ENCODE assay signal across 9 mouse cellular contexts in the genomic region with DNA sequence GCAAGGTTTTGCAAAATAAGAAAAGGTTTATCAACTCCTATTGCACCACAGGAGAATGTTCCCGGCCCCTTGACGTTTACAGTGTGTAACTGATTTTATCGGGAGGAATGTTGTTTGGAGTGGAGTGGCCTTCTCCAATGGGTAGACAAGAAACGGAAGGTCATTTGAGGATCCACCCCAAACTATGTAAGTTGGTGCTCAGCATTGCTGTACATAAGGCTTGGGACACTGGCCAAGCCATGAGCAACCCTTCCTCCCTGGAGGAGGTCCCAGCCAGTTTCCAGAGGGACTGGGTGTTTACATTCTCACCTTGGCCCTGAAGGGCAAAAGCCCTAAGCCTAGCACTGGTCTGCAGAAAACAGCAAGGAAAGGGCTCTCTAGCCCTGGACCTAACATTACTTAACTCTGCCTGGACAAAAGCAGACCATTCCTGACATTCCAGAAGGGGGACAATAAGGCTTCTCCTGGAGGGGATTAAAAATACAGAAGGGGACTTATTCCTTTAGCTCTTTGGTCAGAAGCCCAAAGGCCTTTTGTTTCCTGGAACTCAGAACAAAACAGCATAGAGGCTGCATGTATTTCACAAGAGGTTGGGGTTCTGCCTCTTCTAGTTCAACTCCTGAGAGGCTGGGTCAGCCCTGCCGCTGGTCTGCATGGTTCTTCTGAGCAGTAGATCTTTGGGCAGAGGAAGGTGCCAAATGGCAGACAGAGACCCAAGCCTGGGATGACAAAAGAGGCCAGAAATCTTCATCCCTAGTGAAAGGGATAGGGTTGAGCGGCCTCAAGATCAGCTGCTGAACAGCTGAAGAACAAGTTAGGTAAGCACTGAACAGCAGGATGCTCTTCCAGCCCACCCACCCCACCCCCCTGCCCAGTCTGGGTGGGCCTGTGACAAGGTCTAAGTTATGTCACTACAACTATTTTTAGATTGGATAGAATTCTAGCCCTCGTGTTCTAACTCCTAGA. TPM values are rescaled to one million over a fixed set of nuclear protein-coding genes. Genes with fewer than 3 reads are reported as not detected.
DNase-seq lines count a peak whose midpoint lies in the region; ATAC-seq lines count a peak whose summit lies in the region.
"Had no signal": no experiment of that assay in that cellular context is flagged by ENCODE, and none has a peak within 500 bp of the region (broad histone marks: within the 10 kb centered on the region; RNA-seq: fewer than 3 reads in every experiment).

No protein-coding gene starts in this region.

- no peaks in the 10 kb centered on the region for H3K27me3 ChIP-seq in forebrain, embryonic 12.5 days
- H3K27me3 ChIP-seq in forebrain, embryonic 16.5 days (replicated peaks; ENCODE audit: control insufficient read depth, insufficient read depth, low read length), result no peaks in the 10 kb centered on the region
- H3K27me3 ChIP-seq in heart, embryonic 13.5 days (replicated peaks), result no peaks in the 10 kb centered on the region

- WGBS in forebrain, embryonic 12.5 days, result 75% methylated on average over 7 of the region's 7 CpGs
- WGBS in forebrain, embryonic 16.5 days, result 72% methylated on average over 7 of the region's 7 CpGs
- WGBS in heart, embryonic 13.5 days, result 37% methylated on average over 7 of the region's 7 CpGs

- ATAC-seq in forebrain, embryonic 12.5 days (ENCODE audit: low FRiP score), result no peak
- ATAC-seq in forebrain, embryonic 16.5 days, result no peak
- ATAC-seq in heart, embryonic 13.5 days (ENCODE audit: extremely low read depth, insufficient number of reproducible peaks, low FRiP score, low TSS enrichment), result no peak
- no peak for ATAC-seq in granulocyte monocyte progenitor cell, adult 5-6 weeks (replicated peaks; ENCODE audit: poor library complexity, severe bottlenecking)
- ATAC-seq: forebrain, postnatal 0 days had no signal

- no peak overlapping the region for H3K4me2 ChIP-seq in forebrain, embryonic 12.5 days
- H3K4me2 ChIP-seq in forebrain, embryonic 16.5 days (ENCODE audit: low read length), result no peak overlapping the region
- H3K4me2 ChIP-seq in heart, embryonic 13.5 days, result no peak overlapping the region

- H3K36me3 ChIP-seq in forebrain, embryonic 12.5 days (replicated peaks), result no peaks in the 10 kb centered on the region
- H3K36me3 ChIP-seq in forebrain, embryonic 16.5 days (ENCODE audit: control insufficient read depth, insufficient read depth), result no peaks in the 10 kb centered on the region
- H3K36me3 ChIP-seq in heart, embryonic 13.5 days, result no peaks in the 10 kb centered on the region

- H3K9ac ChIP-seq in forebrain, embryonic 12.5 days, result no peak overlapping the region
- H3K9ac ChIP-seq in forebrain, embryonic 16.5 days (replicated peaks; ENCODE audit: low read depth, low read length), result no peak overlapping the region
- no peak overlapping the region for H3K9ac ChIP-seq in heart, embryonic 13.5 days
- H3K9ac ChIP-seq: forebrain, postnatal 0 days had no signal

- H3K4me1 ChIP-seq in forebrain, embryonic 12.5 days, result peaks cover 20% of the 10 kb centered on the region
- no peaks in the 10 kb centered on the region; the same call in 1 of the 2 replicates for H3K4me1 ChIP-seq in forebrain, embryonic 16.5 days (replicated peaks; ENCODE audit: control insufficient read depth, insufficient read depth, low read length)
- H3K4me1 ChIP-seq in heart, embryonic 13.5 days, result peaks cover 47% of the 10 kb centered on the region

- peak overlapping the region; percentile 6; the same call in 1 of the 2 replicates for H3K27ac ChIP-seq in forebrain, embryonic 12.5 days
- H3K27ac ChIP-seq in forebrain, embryonic 16.5 days (ENCODE audit: low read length), result no peak overlapping the region
- H3K27ac ChIP-seq in heart, embryonic 13.5 days (replicated peaks), result peak overlapping the region; percentile 67

- H3K9me3 ChIP-seq in forebrain, embryonic 12.5 days, result no peaks in the 10 kb centered on the region
- no peaks in the 10 kb centered on the region for H3K9me3 ChIP-seq in forebrain, embryonic 16.5 days (ENCODE audit: control insufficient read depth, low read length)
- peaks cover 3% of the 10 kb centered on the region; the same call in 1 of the 2 replicates for H3K9me3 ChIP-seq in heart, embryonic 13.5 days

- peak; percentile 89 for DNase-seq in 3T3-L1 (ENCODE audit: low read depth, low spot score)
- DNase-seq in lung, adult 18-20 months, result peak; percentile 88 to 93
- DNase-seq in layer of hippocampus, postnatal 14 days (ENCODE audit: low spot score in 2 of 2), result no peak
- DNase-seq in left cerebral cortex, postnatal 36 days (ENCODE audit: low spot score in 2 of 2), result no peak
- DNase-seq: forebrain, postnatal 0 days had no signal

- H3K4me3 ChIP-seq in forebrain, embryonic 12.5 days (replicated peaks), result no peak overlapping the region
- H3K4me3 ChIP-seq in forebrain, embryonic 16.5 days (replicated peaks; ENCODE audit: low read length), result no peak overlapping the region
- H3K4me3 ChIP-seq in heart, embryonic 13.5 days, result no peak overlapping the region

- intact Hi-C loops in left cerebral cortex, postnatal 36 days (cut with DNase I), result no loop called here

RNA-seq across cellular contexts. Expression of a gene that starts 7.5 kb away (rescaled TPM):
- polyA plus RNA-seq in forebrain, embryonic 12.5 days (2016; fragmentation: Nextera tagmentation; extraction: Ambion mirVana), result 36.5 and 37.7 TPM in 2 replicates
- 18.6 and 19.7 TPM in 2 replicates for polyA plus RNA-seq in forebrain, embryonic 16.5 days (2015; fragmentation: Nextera tagmentation; extraction: Ambion mirVana)
- 32.3 and 33.7 TPM in 2 replicates for polyA plus RNA-seq in heart, embryonic 13.5 days (2015; fragmentation: Nextera tagmentation; extraction: Ambion mirVana)
- total RNA-seq in granulocyte monocyte progenitor cell, adult 5-6 weeks (2014; fragmentation: Nextera tagmentation), result 30.9 and 34.2 TPM in 2 replicates
- 20.8 and 24.9 TPM in 2 replicates for total RNA-seq in granulocyte monocyte progenitor cell, adult 5-6 weeks (2017)
- 10 to 100 TPM; 39.6 to 41.7 TPM for total RNA-seq in layer of hippocampus, postnatal 14 days (2021)
- total RNA-seq in left cerebral cortex, postnatal 36 days (2021), result 10 to 100 TPM; 28.8 to 36.7 TPM

Comparison
In these comparisons a context has a peak if more than half of its experiments do, and no peak if none do; other contexts are left out.
1. DNase-seq: peak in 3T3-L1 (single experiment) and lung, adult 18-20 months (2 of 2); none in layer of hippocampus, postnatal 14 days (0 of 2) and left cerebral cortex, postnatal 36 days (0 of 2).